Mouse (Mus musculus) urinary bladder, postnatal 0 days (tissue): ENCODE measurements around the gene Dnase2a. TPM values are rescaled to one million over a fixed set of nuclear protein-coding genes. Genes with fewer than 3 reads are reported as not detected.

Source experiments
- microRNA-seq: library from miRNA; unstranded; fragments of <30 nt; microRNA quantifications from one replicate; pipeline ENCODE4, GENCODE M21; 2016
- polyA plus RNA-seq: library from polyadenylated mRNA; unstranded; fragments of >200 nt; fragmentation: Nextera tagmentation; extraction: Ambion mirVana; gene quantifications from 2 replicates; pipeline ENCODE4 v1.2.1, GENCODE M21; 2015

Gene Dnase2a
- 12.4 and 16.0 TPM in 2 replicates for polyA plus RNA-seq

DNA sequence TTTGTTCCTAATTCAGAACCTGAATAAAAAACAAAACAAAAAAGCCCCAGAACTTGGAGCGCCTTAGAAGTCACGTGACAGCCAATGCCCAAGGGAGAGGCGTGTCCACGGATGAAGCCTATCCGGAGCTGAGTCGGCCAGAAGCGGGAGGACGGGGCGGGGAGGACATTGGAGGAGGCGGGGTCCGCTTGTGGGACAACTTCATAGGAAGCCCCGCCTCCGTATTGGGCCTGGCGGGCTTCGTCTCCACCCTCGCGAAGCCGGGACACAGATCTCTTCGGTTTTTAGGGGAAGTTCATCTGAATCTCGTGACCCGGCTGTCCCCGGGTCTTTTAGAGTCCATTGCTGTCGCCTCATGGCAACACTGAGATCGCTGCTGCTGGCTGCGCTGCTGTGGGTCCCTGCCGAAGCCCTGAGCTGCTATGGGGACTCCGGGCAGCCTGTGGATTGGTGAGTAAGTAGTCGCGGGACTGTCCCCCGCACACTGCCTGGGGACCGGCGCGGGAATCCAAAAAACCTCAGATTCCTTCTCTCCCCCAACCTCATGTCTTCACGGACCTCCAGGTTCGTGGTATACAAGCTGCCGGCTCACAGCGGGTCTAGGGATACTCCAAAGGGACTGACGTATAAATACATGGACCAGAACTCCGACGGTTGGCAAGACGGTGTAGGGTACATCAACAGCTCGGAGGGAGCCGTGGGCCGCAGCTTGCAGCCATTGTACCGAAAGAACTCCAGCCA lies at the start of gene Dnase2a:
Gene Dnase2a, plus strand, starts transcription at position 140 of the 741 bp plus-strand sequence.

GRCm38 (mm10) chr8:84871376-84872308 lies 36.7 kb upstream of the Dnase2a start, which contains the start of gene Syce2:
Gene Syce2 (plus strand): TSS chr8:84872111.

DNA sequence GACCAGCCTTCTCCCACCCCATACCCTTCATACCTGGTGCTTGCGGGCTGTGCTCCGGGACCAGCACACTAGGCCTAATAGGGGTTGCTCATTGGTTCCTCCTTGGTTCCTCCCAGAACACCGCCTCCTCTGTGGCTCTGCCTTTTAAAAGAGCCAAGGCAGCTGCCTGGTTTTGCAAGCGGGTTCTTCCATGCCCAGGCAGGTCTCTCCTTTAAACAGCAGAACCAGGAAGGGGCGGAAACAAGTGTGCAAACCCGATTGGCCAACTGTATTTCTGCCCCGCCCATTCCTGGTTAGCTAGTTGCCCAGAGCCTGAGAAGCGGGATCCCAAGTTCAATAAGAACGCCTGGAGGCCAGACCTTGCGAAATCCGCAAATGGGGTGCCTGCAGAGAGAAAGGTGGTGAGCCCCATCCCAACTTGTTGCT lies 14.6 kb upstream of the Dnase2a start, which contains the start of gene Gcdh:
Gene Gcdh, minus strand, starts transcription at position 213 of the 426 bp plus-strand sequence.

GRCm38 (mm10) chr8:84901752-84902151 lies 6.6 kb upstream of the Dnase2a start, which contains the start of gene Klf1:
Gene Klf1 (plus strand): TSS chr8:84901928.

GRCm38 (mm10) chr8:84936962-84937546 lies 28.7 kb downstream of the Dnase2a start, which contains the start of gene Mast1:
Gene Mast1 (minus strand): TSS chr8:84937359.

GRCm38 (mm10) chr8:84946528-84947240 lies 38.3 kb downstream of the Dnase2a start, which contains the start of gene Rtbdn:
Gene Rtbdn (plus strand): TSS chr8:84946991.

GRCm38 (mm10) chr8:84969241-84970134 lies 61.1 kb downstream of the Dnase2a start, which contains the start of the genes Gm49661, Prdx2 and Rnaseh2a:
Gene Gm49661 (minus strand): TSS chr8:84969433.
Gene Prdx2 (plus strand): TSS chr8:84969587.
Gene Rnaseh2a (minus strand): TSS chr8:84969767.

Small RNAs within 50 kb of the gene (microRNA-seq; reads per million reads assigned to microRNA genes)
- gene Gm24197 (not detected), gene Mir7069 (not detected)

Other genes starting within 250 kb of the Dnase2a start
- 47.9 and 53.9 TPM in 2 replicates for gene Ier2, start 245.7 kb upstream of the Dnase2a start, polyA plus RNA-seq
- 29.5 and 32.3 TPM in 2 replicates for gene Trmt1, start 222.3 kb upstream of the Dnase2a start, polyA plus RNA-seq
- 9.3 and 10.3 TPM in 2 replicates for gene Nacc1, start 220.7 kb upstream of the Dnase2a start, polyA plus RNA-seq
- gene Lyl1, start 207.1 kb upstream of the Dnase2a start, polyA plus RNA-seq: 4.1 and 5.5 TPM in 2 replicates
- 2.8 and 3.3 TPM in 2 replicates for gene G430095P16Rik, start 185.6 kb upstream of the Dnase2a start, polyA plus RNA-seq
- gene Nfix, start 108.2 kb upstream of the Dnase2a start, polyA plus RNA-seq: 33.7 and 35.4 TPM in 2 replicates
- 1.9 and 3.5 TPM in 2 replicates for gene Dand5, start 85.7 kb upstream of the Dnase2a start, polyA plus RNA-seq
- 28.0 and 29.7 TPM in 2 replicates for gene Gadd45gip1, start 77.0 kb upstream of the Dnase2a start, polyA plus RNA-seq
- gene Rad23a, start 67.9 kb upstream of the Dnase2a start, polyA plus RNA-seq: 83.9 and 85.7 TPM in 2 replicates
- gene Calr, start 61.6 kb upstream of the Dnase2a start, polyA plus RNA-seq: 351 and 422 TPM in 2 replicates
- gene Farsa, start 51.6 kb upstream of the Dnase2a start, polyA plus RNA-seq: 41.1 and 45.6 TPM in 2 replicates
- 15.2 and 20.5 TPM in 2 replicates for gene Syce2, start 36.4 kb upstream of the Dnase2a start, polyA plus RNA-seq
- gene Gcdh, start 14.6 kb upstream of the Dnase2a start, polyA plus RNA-seq: 14.2 and 14.6 TPM in 2 replicates
- gene Klf1, start 6.6 kb upstream of the Dnase2a start, polyA plus RNA-seq: 0.18 and 0.27 TPM in 2 replicates
- gene Mast1, start 28.8 kb downstream of the Dnase2a start, polyA plus RNA-seq: 0.29 and 0.31 TPM in 2 replicates
- gene Rtbdn, start 38.4 kb downstream of the Dnase2a start, polyA plus RNA-seq: 0.13 TPM in 1 of 2 replicates, not detected in the other
- 0.68 TPM in 1 of 2 replicates, not detected in the other for gene Gm49661, start 60.9 kb downstream of the Dnase2a start, polyA plus RNA-seq
- gene Prdx2, start 61.0 kb downstream of the Dnase2a start, polyA plus RNA-seq: 273 and 312 TPM in 2 replicates
- 64.5 and 71.3 TPM in 2 replicates for gene Rnaseh2a, start 61.2 kb downstream of the Dnase2a start, polyA plus RNA-seq
- 87.6 and 102 TPM in 2 replicates for gene Junb, start 70.2 kb downstream of the Dnase2a start, polyA plus RNA-seq
- 20.5 and 20.7 TPM in 2 replicates for gene Hook2, start 82.0 kb downstream of the Dnase2a start, polyA plus RNA-seq
- gene Best2, start 106.0 kb downstream of the Dnase2a start, polyA plus RNA-seq: not detected in 2 replicates
- 65.8 and 66.1 TPM in 2 replicates for gene Asna1, start 116.7 kb downstream of the Dnase2a start, polyA plus RNA-seq
- 79.0 and 83.5 TPM in 2 replicates for gene Trir, start 118.3 kb downstream of the Dnase2a start, polyA plus RNA-seq
- gene Tnpo2, start 128.4 kb downstream of the Dnase2a start, polyA plus RNA-seq: 23.5 and 26.1 TPM in 2 replicates
- gene Fbxw9, start 151.5 kb downstream of the Dnase2a start, polyA plus RNA-seq: 32.7 and 34.1 TPM in 2 replicates
- not detected in 2 replicates for gene Gm5741, start 159.4 kb downstream of the Dnase2a start, polyA plus RNA-seq
- gene Dhps, start 163.2 kb downstream of the Dnase2a start, polyA plus RNA-seq: 35.2 and 40.8 TPM in 2 replicates
- 111 and 116 TPM in 2 replicates for gene Wdr83os, start 172.2 kb downstream of the Dnase2a start, polyA plus RNA-seq
- gene Wdr83, start 172.7 kb downstream of the Dnase2a start, polyA plus RNA-seq: 22.6 and 23.3 TPM in 2 replicates
- gene Man2b1, start 174.7 kb downstream of the Dnase2a start, polyA plus RNA-seq: 31.1 and 48.4 TPM in 2 replicates
- gene Zfp791, start 214.5 kb downstream of the Dnase2a start, polyA plus RNA-seq: 1.5 and 1.9 TPM in 2 replicates
- not detected in 2 replicates for gene Cks1brt, start 243.4 kb downstream of the Dnase2a start, polyA plus RNA-seq